Mouse (Mus musculus) macrophage (primary cell): ENCODE measurements around the gene Nudt19. TPM values are rescaled to one million over a fixed set of nuclear protein-coding genes. Genes with fewer than 3 reads are reported as not detected.
A peak's percentile ranks its signal among the peaks of the same experiment; 100 is the strongest.
"Not testable (repeated sequence)": the region's sequence is repeated elsewhere in the genome, so short reads cannot be mapped to it uniquely, and the experiment has no call there.

ENCODE experiments used
- H3K27ac ChIP-seq: fragments of 350-480 bp; formaldehyde crosslinking; 2 replicates; pipeline ENCODE4 v1.9.0; 2021
- H3K36me3 ChIP-seq: fragments of 350-480 bp; formaldehyde crosslinking; 2 replicates; pipeline ENCODE4 v1.9.0; 2021; ENCODE audit errors: inconsistent target
- H3K4me3 ChIP-seq: fragments of 350-480 bp; formaldehyde crosslinking; 2 replicates; pipeline ENCODE4 v1.9.0; 2021; ENCODE audit errors: inconsistent target
- H3K79me2 ChIP-seq: fragments of 350-480 bp; formaldehyde crosslinking; 2 replicates; pipeline ENCODE4 v1.9.0; 2021; ENCODE audit errors: inconsistent target
- WGBS: methylation state at CpG from one replicate; pipeline ENCODE4 v1.1.7; 2026; ENCODE audit warnings: inconsistent platforms; ENCODE audit not compliant: missing documents; 5-methylcytosine and 5-hydroxymethylcytosine counted together
- polyA plus RNA-seq: library from polyadenylated mRNA; stranded (reverse); fragments of 250-400 nt; gene quantifications from 3 replicates; pipeline ENCODE4 v1.2.4, GENCODE M21; 2018; ENCODE audit warnings: inconsistent platforms

The Nudt19 gene
- polyA plus RNA-seq, 1 experiment from 2014 or later, result 30.5 TPM

- H3K4me3 ChIP-seq, result peak overlapping the region; percentile 52
- no peaks in the 10 kb centered on the region for H3K79me2 ChIP-seq
- peaks cover 8% of the 10 kb centered on the region for H3K36me3 ChIP-seq
- 1% methylated on average over 86 of the region's 93 CpGs for WGBS
- H3K27ac ChIP-seq, result no peak overlapping the region
Observed at GRCm38 (mm10) chr7:35555224-35556204, 590 bp downstream of the Nudt19 start.

- H3K36me3 ChIP-seq, result peaks cover 15% of the 10 kb centered on the region
- H3K4me3 ChIP-seq, result peak overlapping the region; percentile 52
- H3K79me2 ChIP-seq, result no peaks in the 10 kb centered on the region
- WGBS, result 3% methylated on average over 21 of the region's 28 CpGs
- H3K27ac ChIP-seq, result no peak overlapping the region
Observed at GRCm38 (mm10) chr7:35554605-35555175, 1.4 kb downstream of the Nudt19 start.

- Histone ChIP-seq H3K79me2 (no peaks in the 10 kb centered on the region), H3K27ac (no peak overlapping the region), H3K36me3 (peaks cover 22% of the 10 kb centered on the region), H3K4me3 (peak overlapping the region; percentile 52)
- 85% methylated on average over 10 of the region's 10 CpGs for WGBS
Observed at GRCm38 (mm10) chr7:35553751-35554604, 2.1 kb downstream of the Nudt19 start.

GRCm38 (mm10) chr7:35545881-35546280 lies 10.2 kb downstream of the Nudt19 start:
- Histone ChIP-seq H3K79me2 (no peaks in the 10 kb centered on the region), H3K36me3 (peaks cover 23% of the 10 kb centered on the region)
- WGBS, result 52% methylated on average over 4 of the region's 4 CpGs

GRCm38 (mm10) chr7:35537562-35537961 lies 18.5 kb downstream of the Nudt19 start, which contains the start of gene Tdrd12:
Tdrd12 (minus strand) TSS chr7:35537745.
- WGBS, result 92% methylated on average over 17 of the region's 17 CpGs
- no peak within 1 kb of the TSS for H3K4me3 ChIP-seq

More at GRCm38 (mm10) chr7:35545881-35546280, 10.2 kb downstream of the Nudt19 start:
- H3K4me3 ChIP-seq, result no peak overlapping the region
- no peak overlapping the region for H3K27ac ChIP-seq

GRCm38 (mm10) chr7:35535750-35536512 lies 20.2 kb downstream of the Nudt19 start:
- Histone ChIP-seq H3K36me3 (no peaks in the 10 kb centered on the region), H3K79me2 (no peaks in the 10 kb centered on the region), H3K27ac (no peak overlapping the region), H3K4me3 (no peak overlapping the region)
- WGBS, result 58% methylated on average over 11 of the region's 12 CpGs

More at GRCm38 (mm10) chr7:35537562-35537961, 18.5 kb downstream of the Nudt19 start, which contains the start of gene Tdrd12:
- Histone ChIP-seq H3K27ac (no peak within 1 kb of the TSS), H3K36me3 (no peaks in the 10 kb centered on the region), H3K79me2 (no peaks in the 10 kb centered on the region)

- not testable (repeated sequence) for H3K27ac ChIP-seq, H3K79me2 ChIP-seq, H3K4me3 ChIP-seq, H3K36me3 ChIP-seq
- WGBS, result 86% methylated on average over 1 of the region's 1 CpGs
Observed at GRCm38 (mm10) chr7:35530544-35530943, 25.6 kb downstream of the Nudt19 start.

- WGBS, result 89% methylated on average over 3 of the region's 3 CpGs
- Histone ChIP-seq H3K79me2 (no peaks in the 10 kb centered on the region), H3K36me3 (no peaks in the 10 kb centered on the region), H3K4me3 (no peak overlapping the region), H3K27ac (no peak overlapping the region)
Observed at GRCm38 (mm10) chr7:35530026-35530425, 26.1 kb downstream of the Nudt19 start.

GRCm38 (mm10) chr7:35526795-35527194 lies 29.3 kb downstream of the Nudt19 start:
- Histone ChIP-seq H3K79me2 (no peaks in the 10 kb centered on the region), H3K27ac (no peak overlapping the region), H3K4me3 (no peak overlapping the region), H3K36me3 (no peaks in the 10 kb centered on the region)
- 0% methylated on average over 2 of the region's 2 CpGs for WGBS

GRCm38 (mm10) chr7:35501995-35502394 lies 54.1 kb downstream of the Nudt19 start:
- no peaks in the 10 kb centered on the region for H3K79me2 ChIP-seq
- H3K4me3 ChIP-seq, result no peak overlapping the region
- no peaks in the 10 kb centered on the region for H3K36me3 ChIP-seq
- H3K27ac ChIP-seq, result no peak overlapping the region
- WGBS, result 41% methylated on average over 4 of the region's 4 CpGs

- 94% methylated on average over 2 of the region's 2 CpGs for WGBS
- H3K4me3 ChIP-seq, result no peak overlapping the region
- no peaks in the 10 kb centered on the region for H3K79me2 ChIP-seq
- no peaks in the 10 kb centered on the region for H3K36me3 ChIP-seq
- H3K27ac ChIP-seq, result no peak overlapping the region
Observed at GRCm38 (mm10) chr7:35497516-35497915, 58.6 kb downstream of the Nudt19 start.
